Mouse (Mus musculus) heart, adult 2 months (tissue): ENCODE measurements around the gene Tfg.

ENCODE experiments used
- CTCF ChIP-seq: fragments of 200-600 bp; IDR thresholded peaks from 2 replicates; pipeline ENCODE4 v1.8.1; 2022; ENCODE audit warnings: antibody characterized with exemption, mild to moderate bottlenecking, moderate library complexity
- POLR2A ChIP-seq: fragments of 200-500 bp; IDR thresholded peaks from 2 replicates; pipeline ENCODE4 v1.6.1; 2011; ENCODE audit warnings: mild to moderate bottlenecking, low read depth, low read length, control low read depth; ENCODE audit not compliant: insufficient read depth

- no peak for TF ChIP-seq POLR2A
- no peak for TF ChIP-seq CTCF
These were observed 1.8 kb upstream of the Tfg start for GRCm38 (mm10) chr16:56719031-56719430.
